Mouse (Mus musculus) C2C12 (cell line): ENCODE results near the gene Tgfb2.

ENCODE experiments used
- CTCF ChIP-seq: IDR thresholded peaks from one replicate; pipeline ENCODE4 v1.5.1; 2011; ENCODE audit not compliant: control insufficient read depth, insufficient read depth, insufficient read length
- MYOG ChIP-seq: IDR thresholded peaks from one replicate; pipeline ENCODE4 v1.6.1; 2011; ENCODE audit not compliant: control insufficient read depth, insufficient read length; ENCODE audit errors: extremely low read depth

- no peak for TF ChIP-seq MYOG
- TF ChIP-seq CTCF, result no peak
These were observed 32.6 kb downstream of the Tgfb2 start for GRCm38 (mm10) chr1:186673166-186673565.
